Mouse (Mus musculus) R1 (cell line): Measurements from ENCODE around the gene Cntnap2.

Source experiments
- DNase-seq: peaks from one replicate; pipeline ENCODE4 v3.0.0-alpha.2; 2018; ENCODE audit warnings: low read depth, low spot score

Cntnap2 gene

DNA sequence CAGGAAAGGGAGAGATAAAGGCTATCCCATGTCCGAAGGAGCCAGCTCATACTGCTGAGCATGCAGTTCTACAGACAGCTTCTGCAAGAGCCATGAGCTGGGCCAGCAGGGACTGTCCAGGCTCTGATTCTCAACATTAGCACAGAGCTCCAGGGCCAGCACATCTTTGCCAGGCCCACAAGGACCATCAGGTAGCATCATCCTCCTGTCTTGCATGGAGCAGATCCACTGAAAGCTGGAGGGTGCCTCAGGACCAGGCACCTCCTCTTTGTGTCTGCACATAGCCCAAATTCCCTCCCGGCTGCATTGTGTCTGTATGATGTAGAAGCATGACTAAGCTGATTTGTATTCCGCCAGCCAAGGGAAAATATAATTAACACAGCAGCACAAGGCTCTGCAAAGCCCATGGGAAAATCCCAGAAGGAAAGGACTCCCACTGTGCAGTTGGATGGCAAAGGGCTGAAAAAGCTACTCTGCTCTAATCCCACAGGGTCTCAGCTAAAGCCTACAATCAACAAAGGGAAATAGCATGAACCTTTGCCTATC, 2180.3 kb downstream of the Cntnap2 start:
- peak; percentile 36 for DNase-seq

- DNase-seq, result no peak
Measured at GRCm38 (mm10) chr6:47241379-47241778, 2182.2 kb downstream of the Cntnap2 start.

DNA sequence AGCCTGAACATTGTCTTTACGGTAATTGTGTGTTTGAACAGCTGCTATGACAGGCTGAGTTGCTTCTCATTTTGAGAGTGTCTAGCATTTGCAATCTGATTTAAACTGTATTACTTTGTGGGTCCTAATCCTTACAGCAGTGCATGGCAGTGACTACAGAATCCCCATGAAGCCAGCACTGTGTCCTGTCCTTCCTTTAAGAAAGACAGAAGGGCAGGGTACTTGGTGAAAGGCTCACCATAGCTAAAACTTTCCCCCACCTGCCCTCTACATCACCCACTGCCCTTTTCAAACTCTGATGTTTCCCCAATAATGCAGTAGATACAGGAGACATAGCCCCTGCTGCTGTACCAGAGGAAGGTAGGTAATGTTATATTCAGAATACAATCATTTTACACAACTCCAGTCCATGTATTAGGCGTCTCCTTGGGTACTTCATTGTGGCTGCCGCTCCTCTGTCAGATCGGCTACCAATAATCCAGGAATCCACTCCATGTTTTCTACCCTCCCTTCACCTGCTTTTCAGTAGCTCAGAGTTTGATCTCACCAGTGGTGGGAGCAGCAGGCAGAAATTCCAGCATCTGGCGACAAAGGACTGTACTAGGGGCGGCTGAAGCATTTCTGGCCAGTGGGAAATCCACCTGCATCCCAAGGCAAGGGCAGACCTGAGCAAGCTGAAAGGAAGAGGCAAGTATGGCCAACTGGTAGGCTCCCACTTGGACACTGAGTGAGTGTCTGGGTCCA, 2184.9 kb downstream of the Cntnap2 start:
- DNase-seq, result peak; percentile 96

- DNase-seq, result no peak
Measured at GRCm38 (mm10) chr6:47244642-47245041, 2185.5 kb downstream of the Cntnap2 start.

- peak; percentile 21 for DNase-seq
Measured at GRCm38 (mm10) chr6:47255270-47255669, 2196.1 kb downstream of the Cntnap2 start.

GRCm38 (mm10) chr6:47256227-47256887, 2197.2 kb downstream of the Cntnap2 start:
- no peak for DNase-seq

- DNase-seq, result no peak
Measured at GRCm38 (mm10) chr6:47256918-47257506, 2197.9 kb downstream of the Cntnap2 start.

DNA sequence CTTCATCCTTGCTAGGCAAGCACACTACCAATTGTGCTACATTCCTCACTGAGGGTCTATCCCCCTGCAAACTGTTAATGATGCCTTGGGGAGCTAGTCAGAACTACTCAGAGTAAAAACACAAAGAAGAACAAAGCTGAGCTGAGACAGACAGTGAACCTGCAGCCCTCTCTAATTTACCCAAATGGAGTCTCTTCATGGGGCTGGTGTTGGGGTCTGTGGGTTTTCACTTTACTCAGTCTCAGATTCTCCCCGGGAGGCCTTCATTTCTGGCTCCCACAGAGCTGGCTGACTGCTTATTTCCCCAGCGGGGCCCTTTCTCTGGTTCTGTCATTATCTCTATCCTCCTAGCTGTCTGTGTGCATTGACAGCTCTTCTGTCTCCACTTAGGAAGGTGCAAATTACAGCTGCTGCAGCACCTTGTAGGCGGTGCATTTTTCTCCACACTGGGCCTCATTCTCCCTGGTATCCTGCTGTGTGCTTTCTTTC, 2200.5 kb downstream of the Cntnap2 start:
- DNase-seq, result no peak

GRCm38 (mm10) chr6:47267236-47267635, 2208.1 kb downstream of the Cntnap2 start:
- no peak for DNase-seq

- no peak for DNase-seq
Measured at GRCm38 (mm10) chr6:47269455-47269854, 2210.3 kb downstream of the Cntnap2 start.

DNA sequence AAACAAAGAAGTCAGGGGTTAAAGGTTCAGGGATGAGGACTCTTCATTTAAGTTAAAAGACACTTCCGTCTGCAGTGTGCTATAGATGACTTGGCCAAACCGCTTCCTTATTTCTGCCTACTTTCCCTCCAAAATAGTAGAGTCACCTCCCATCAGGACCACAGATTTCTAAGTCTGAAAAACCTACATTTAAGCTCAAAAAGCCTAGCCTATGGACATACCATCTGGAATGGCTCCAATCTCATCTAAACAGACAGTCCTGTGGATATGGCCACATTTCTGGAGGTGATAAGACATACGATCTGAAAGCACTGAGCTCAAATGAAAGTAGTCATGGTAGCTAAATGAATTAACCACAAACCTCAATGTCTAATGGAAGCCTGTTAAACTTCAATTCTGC, 2212.4 kb downstream of the Cntnap2 start:
- no peak for DNase-seq

- peak; percentile 88 for DNase-seq
Measured at GRCm38 (mm10) chr6:47272606-47273575, 2213.7 kb downstream of the Cntnap2 start.

DNA sequence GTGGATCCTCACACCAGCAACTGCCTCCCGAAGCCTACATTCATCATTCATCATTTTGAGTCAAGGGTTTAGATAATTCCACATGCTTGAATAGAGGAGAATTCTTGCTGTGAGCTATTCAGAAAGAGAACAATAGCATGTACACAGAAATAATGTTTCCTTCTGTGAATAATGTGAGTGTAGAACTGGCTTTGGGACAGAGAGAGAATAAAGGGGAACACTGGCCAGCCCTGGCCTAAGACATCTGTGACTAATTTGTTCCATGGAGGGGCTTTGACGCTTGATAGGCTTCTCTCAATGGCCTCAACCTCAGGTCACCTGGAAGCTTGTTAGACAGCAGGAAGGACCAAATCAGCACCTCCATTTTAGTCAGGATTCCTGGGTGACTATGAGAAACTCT, 2215.9 kb downstream of the Cntnap2 start:
- DNase-seq, result no peak

GRCm38 (mm10) chr6:47279183-47279582, 2220.0 kb downstream of the Cntnap2 start:
- peak; percentile 42 for DNase-seq

DNA sequence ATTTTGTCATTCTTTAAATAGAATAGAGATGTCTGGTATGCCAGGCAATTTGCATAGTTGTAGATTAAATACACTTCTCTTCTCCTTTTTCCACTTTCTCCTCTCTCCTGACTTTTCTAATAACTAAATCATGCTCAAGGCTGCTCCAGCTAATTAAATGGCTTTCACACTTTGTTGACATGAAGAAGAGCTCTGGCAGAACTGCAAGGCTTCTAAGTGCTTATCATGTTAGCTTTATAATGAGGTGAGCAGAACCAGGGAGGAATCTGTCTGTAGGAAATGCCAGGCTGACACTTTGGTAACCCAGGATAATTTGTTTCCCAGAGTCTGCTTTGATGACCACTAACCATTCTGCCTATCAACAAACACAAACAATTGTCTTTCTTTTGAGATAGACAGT, 2222.4 kb downstream of the Cntnap2 start:
- DNase-seq, result no peak

DNA sequence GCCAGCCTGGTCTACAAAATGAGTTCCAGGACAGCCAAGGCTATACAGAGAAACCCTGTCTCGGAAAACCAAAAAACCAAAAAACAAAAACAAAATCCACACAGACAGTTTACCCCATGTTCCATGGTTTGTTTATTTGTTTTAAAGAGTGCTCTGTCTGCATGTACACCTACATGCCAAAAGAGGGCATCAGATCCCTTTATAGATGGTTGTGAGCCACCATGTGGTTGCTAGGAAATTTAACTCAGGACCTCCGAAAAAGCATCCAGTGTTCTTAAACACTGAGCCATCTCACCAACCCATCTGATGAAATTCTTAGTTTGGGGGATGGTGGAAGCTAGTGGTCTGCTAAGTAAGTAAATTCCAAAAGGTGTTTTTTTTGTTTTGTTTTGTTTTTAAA, 2225.6 kb downstream of the Cntnap2 start:
- peak; percentile 55 for DNase-seq

- peak; percentile 24 for DNase-seq
Measured at GRCm38 (mm10) chr6:47285742-47286141, 2226.6 kb downstream of the Cntnap2 start.

DNA sequence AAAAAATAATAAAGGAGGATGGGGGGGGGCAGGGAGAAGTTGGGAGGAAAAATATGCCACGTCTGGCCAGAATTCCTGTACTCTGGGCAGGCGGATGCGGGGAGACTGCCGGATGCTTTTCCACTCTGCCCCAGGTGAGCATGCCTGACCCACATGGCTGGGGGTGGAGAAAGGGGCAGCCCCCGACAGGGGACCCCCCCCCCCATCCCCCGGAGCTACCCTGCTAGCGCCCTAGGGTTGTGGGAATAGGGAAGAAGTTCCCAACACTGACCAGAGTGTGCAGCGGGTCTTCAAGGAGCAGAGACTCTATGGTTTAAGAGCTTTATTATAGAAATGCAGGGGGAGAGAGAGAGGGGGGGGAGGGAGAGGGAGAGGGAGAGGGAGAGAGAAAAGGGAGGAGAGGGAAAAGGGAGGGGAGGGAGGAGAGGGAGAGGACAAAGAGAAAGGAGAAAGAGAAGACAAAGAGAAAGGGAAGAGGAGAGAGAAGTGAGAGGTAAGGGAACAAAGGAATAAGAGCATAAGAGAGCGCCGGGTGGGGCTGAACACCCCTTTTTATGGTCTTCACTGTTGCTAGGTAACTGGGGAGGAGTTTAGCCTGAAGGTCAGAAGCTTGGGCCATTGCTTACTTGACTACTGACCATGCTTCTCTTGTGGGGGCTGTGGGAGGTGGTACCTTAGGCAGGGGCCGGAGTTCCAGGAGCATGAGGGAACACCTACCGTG, 2227.2 kb downstream of the Cntnap2 start:
- DNase-seq, result peak; percentile 55

GRCm38 (mm10) chr6:47287722-47288121, 2228.6 kb downstream of the Cntnap2 start:
- no peak for DNase-seq

DNA sequence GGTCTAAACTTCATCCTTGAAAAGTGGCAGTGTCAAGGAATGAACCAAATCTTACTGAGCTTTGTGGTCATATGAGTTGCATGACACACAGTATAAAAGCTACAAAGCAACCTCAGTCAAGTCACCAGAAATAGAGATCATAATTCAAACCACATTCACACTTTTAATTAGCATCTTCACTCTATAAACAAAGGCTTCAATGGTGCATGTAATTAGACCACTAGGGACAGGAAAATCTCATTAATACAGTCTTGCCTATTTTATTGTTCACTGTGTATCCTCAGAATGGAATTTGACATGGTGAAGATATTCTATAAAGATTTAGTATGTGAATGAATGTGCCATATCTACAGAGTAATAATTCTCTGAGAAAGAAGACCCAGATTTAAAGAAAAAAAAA, 2232.8 kb downstream of the Cntnap2 start:
- DNase-seq, result no peak

DNA sequence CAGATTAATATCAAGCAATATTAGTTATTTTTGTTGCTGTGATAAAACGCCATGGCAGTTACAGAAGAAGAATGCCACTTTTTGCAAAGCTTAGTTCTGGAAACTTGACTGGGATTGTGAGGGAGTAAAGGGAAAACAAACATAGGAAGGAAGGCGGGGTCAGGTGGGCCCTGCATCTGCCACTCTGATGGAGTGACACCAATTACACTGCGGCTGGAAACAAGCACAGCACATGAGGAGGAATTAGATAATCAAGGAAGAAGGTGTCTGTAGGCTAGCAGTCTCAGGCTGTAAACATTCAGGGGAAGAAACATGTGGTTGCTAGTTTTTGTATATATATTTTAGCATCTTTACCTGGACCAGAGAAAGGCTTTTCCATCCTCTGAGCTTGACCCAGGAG, 2233.3 kb downstream of the Cntnap2 start:
- DNase-seq, result no peak
